In genomic region chr11:35970806-35971705, GRCm38 (mm10) we compare ENCODE assay signal across 14 mouse cellular contexts. TPM values are rescaled to one million over a fixed set of nuclear protein-coding genes. Genes with fewer than 3 reads are reported as not detected.
DNase-seq lines count a peak whose midpoint lies in the region.
"Had no signal": no experiment of that assay in that cellular context is flagged by ENCODE, and none has a peak within 500 bp of the region (broad histone marks: within the 10 kb centered on the region; RNA-seq: fewer than 3 reads in every experiment).

No protein-coding gene starts in this region.

- peaks cover 16% of the 10 kb centered on the region; the same call in 1 of the 2 replicates for H3K27me3 ChIP-seq in heart, embryonic 10.5 days (ENCODE audit: insufficient read depth, poor library complexity, severe bottlenecking)
- H3K27me3 ChIP-seq: megakaryocyte, embryonic 14.5 days; neural tube, embryonic 12.5 days had no signal

- H3K4me1 ChIP-seq in heart, embryonic 10.5 days = peaks cover 17% of the 10 kb centered on the region
- H3K4me1 ChIP-seq: megakaryocyte, embryonic 14.5 days had no signal

- H3K4me3 ChIP-seq in heart, embryonic 10.5 days = no peak overlapping the region
- H3K4me3 ChIP-seq: heart, embryonic 12.5 days; limb, embryonic 10.5 days; megakaryocyte, embryonic 14.5 days; neural tube, embryonic 12.5 days had no signal

- WGBS in heart, embryonic 10.5 days = 77% methylated on average over 19 of the region's 19 CpGs

- H3K9me3 ChIP-seq in heart, embryonic 10.5 days = no peaks in the 10 kb centered on the region
- H3K9me3 ChIP-seq: heart, embryonic 12.5 days; limb, embryonic 10.5 days; neural tube, embryonic 12.5 days had no signal

- H3K36me3 ChIP-seq in heart, embryonic 10.5 days = 0 out of 2 replicates have a peak, but pooled peaks cover 5% of the 10 kb centered on the region
- H3K36me3 ChIP-seq: heart, embryonic 12.5 days; limb, embryonic 10.5 days; neural tube, embryonic 12.5 days had no signal

- H3K27ac ChIP-seq in heart, embryonic 10.5 days = 0 out of 2 replicates have a peak overlapping the region, but pooled peaks have one; percentile 6
- H3K27ac ChIP-seq: limb, embryonic 10.5 days; neural tube, embryonic 12.5 days had no signal

- no peak for DNase-seq in heart, embryonic 10.5 days (ENCODE audit: low spot score)
- DNase-seq in heart, postnatal 25 days (ENCODE audit: low spot score) = no peak
- peak; percentile 46 for DNase-seq in 3134 (ENCODE audit: extremely low read depth, insufficient read length, low spot score)
- peak; percentile 50 to 52 for DNase-seq in adrenal gland, postnatal 36 days
- peak; percentile 61 for DNase-seq in lung, postnatal 14 days
- no peak for DNase-seq in thymus, adult 18-20 months
- no peak for DNase-seq in gastrocnemius, postnatal 10 days
- DNase-seq in layer of hippocampus, adult 8-10 months (ENCODE audit: low spot score in 2 of 2) = no peak
- DNase-seq: layer of hippocampus, adult 9-11 months; right cerebral cortex, postnatal 14 days had no signal

- intact Hi-C loops in heart, postnatal 25 days (cut with DNase I) = no loop called here

RNA-seq across cellular contexts. Expression of gene Wwc1, which starts 9.3 kb away (rescaled TPM):
- 3.0 and 3.9 TPM in 2 replicates for polyA plus RNA-seq in heart, embryonic 10.5 days (2016; fragmentation: Nextera tagmentation; extraction: Ambion mirVana)
- total RNA-seq in heart, postnatal 25 days (2021) = 1 to 10 TPM; 1.3 to 1.5 TPM
- 10 to 100 TPM; 84.6 to 89.9 TPM for total RNA-seq in adrenal gland, postnatal 36 days (2021)
- under 1 TPM; 0.47 to 0.52 TPM for total RNA-seq in gastrocnemius, postnatal 10 days (2021)
- 10 to 100 TPM; 79.1 to 98.9 (median 90.3) TPM for total RNA-seq in layer of hippocampus, adult 8-10 months (2022)

Comparison
In these comparisons a context has a peak if more than half of its experiments do, and no peak if none do; other contexts are left out.
1. DNase-seq: peak in 3134 (single experiment), adrenal gland, postnatal 36 days (2 of 2) and lung, postnatal 14 days (single experiment); none in heart, embryonic 10.5 days (single experiment), heart, postnatal 25 days (single experiment), thymus, adult 18-20 months (0 of 2), gastrocnemius, postnatal 10 days (single experiment) and layer of hippocampus, adult 8-10 months (0 of 2).
2. RNA of gene Wwc1, which starts 9.3 kb away (total RNA-seq): 79.1 to 98.9 TPM in layer of hippocampus, adult 8-10 months and 84.6 to 89.9 TPM in adrenal gland, postnatal 36 days; 1.3 to 1.5 TPM in heart, postnatal 25 days and 0.47 to 0.52 TPM in gastrocnemius, postnatal 10 days; every median in the first group is over 10 times any median in the second.